Mouse (Mus musculus) small intestine, adult 2 months (tissue): ENCODE data around the gene Sost. TPM values are rescaled to one million over a fixed set of nuclear protein-coding genes. Genes with fewer than 3 reads are reported as not detected.

Experiments
- H3K27ac ChIP-seq: fragments of 200-500 bp; 2 replicates; pipeline ENCODE4 v1.5.1; 2012; ENCODE audit warnings: low read depth, low read length, control low read depth, inconsistent platforms; ENCODE audit not compliant: insufficient read depth
- H3K27me3 ChIP-seq: fragments of 200-500 bp; 2 replicates; pipeline ENCODE4 v1.6.1; 2012; ENCODE audit warnings: mild to moderate bottlenecking, moderate library complexity, low read length, inconsistent platforms; ENCODE audit not compliant: control insufficient read depth, insufficient read depth
- H3K36me3 ChIP-seq: fragments of 200-500 bp; 2 replicates; pipeline ENCODE4 v1.6.1; 2012; ENCODE audit warnings: mild to moderate bottlenecking, low read length, control low read depth, inconsistent platforms; ENCODE audit not compliant: control insufficient read depth, insufficient read depth
- H3K4me1 ChIP-seq: fragments of 200-500 bp; 2 replicates; pipeline ENCODE4 v1.6.1; 2012; ENCODE audit warnings: low read length, inconsistent platforms, mixed read lengths; ENCODE audit not compliant: control insufficient read depth, insufficient read depth, insufficient read length
- H3K4me3 ChIP-seq: fragments of 200-500 bp; 2 replicates; pipeline ENCODE4 v1.5.1; 2012; ENCODE audit warnings: low read depth, mild to moderate bottlenecking, control low read depth, inconsistent platforms, low read length, moderate library complexity
- CTCF ChIP-seq: fragments of 200-500 bp; IDR thresholded peaks from 2 replicates; pipeline ENCODE4 v1.5.1; 2012; ENCODE audit warnings: low read depth, mild to moderate bottlenecking, control low read depth, inconsistent platforms, low read length, moderate library complexity, mixed read lengths; ENCODE audit not compliant: insufficient replicate concordance, insufficient read length; ENCODE audit errors: extremely low read depth
- POLR2A ChIP-seq: fragments of 200-500 bp; IDR thresholded peaks from 2 replicates; pipeline ENCODE4 v1.6.1; 2012; ENCODE audit warnings: low read depth, mild to moderate bottlenecking, control low read depth, inconsistent platforms, low read length, moderate library complexity
- WGBS: fragments of 180-500 bp; shearing (Covaris S2); methylation state at CpG from one replicate; pipeline ENCODE4 v1.1.7; 2018; 5-methylcytosine and 5-hydroxymethylcytosine counted together
- polyA plus RNA-seq: library from polyadenylated mRNA; depleted of rRNA; stranded (reverse); fragments of >200 nt; gene quantifications from 2 replicates; pipeline ENCODE4 v1.2.3, GENCODE M21; 2012

Sost gene
- polyA plus RNA-seq, 1 experiment = not detected

DNA sequence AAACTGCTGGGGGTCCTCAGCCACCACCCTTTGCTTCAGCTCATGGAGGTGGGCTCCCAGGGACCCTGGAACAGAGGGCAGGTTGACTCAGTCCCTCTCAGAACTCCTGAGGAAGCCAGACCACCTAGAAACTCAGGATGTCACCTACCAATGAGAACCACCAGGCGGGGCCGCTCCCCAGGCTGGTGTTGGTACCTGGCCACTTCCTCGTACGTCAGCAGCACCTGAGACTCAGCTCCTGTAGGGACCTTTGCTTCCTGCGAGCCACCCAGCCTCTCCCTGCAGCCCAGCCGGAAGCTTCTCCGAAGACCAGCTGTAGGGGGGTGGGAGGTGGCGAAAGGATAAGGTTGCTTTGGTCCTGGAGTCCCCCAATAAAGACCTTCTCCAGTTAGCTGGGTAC lies 41.6 kb upstream of the Sost start:
- 62% methylated on average over 8 of the region's 8 CpGs for WGBS
- Histone ChIP-seq H3K4me3 (no peak overlapping the region), H3K27me3 (no peaks in the 10 kb centered on the region), H3K27ac (no peak overlapping the region), H3K36me3 (no peaks in the 10 kb centered on the region), H3K4me1 (peaks cover 12% of the 10 kb centered on the region; the same call in 1 of the 2 replicates)
- no peak for TF ChIP-seq POLR2A
- TF ChIP-seq CTCF = no peak

DNA sequence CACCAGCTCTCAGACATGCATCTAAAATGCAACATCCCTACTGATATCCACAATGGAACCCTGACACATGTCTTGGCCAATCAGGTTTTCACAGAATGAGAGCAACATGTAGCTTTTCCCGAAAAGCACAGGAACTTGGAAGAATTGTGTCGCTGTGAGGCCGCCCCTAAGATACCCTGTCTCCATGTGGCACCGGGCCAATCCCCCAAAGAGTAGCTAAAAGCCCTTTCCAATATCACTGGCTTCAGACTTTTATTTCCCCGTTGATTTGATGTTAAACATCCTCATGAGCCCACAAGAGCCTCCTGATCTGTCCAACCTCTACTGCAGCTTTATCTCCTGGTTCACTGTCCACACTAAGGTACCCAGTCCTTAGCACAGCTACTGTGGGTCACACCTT lies 39.9 kb upstream of the Sost start:
- 84% methylated on average over 5 of the region's 5 CpGs for WGBS
- no peaks in the 10 kb centered on the region for H3K36me3 ChIP-seq
- peaks cover 12% of the 10 kb centered on the region; the same call in 1 of the 2 replicates for H3K4me1 ChIP-seq
- no peak overlapping the region for H3K4me3 ChIP-seq
- H3K27me3 ChIP-seq = no peaks in the 10 kb centered on the region
- TF ChIP-seq CTCF = no peak
- no peak for TF ChIP-seq POLR2A
- H3K27ac ChIP-seq = no peak overlapping the region

GRCm38 (mm10) chr11:102006271-102006670 lies 39.5 kb upstream of the Sost start:
- Histone ChIP-seq H3K27me3 (no peaks in the 10 kb centered on the region), H3K27ac (no peak overlapping the region), H3K4me3 (no peak overlapping the region), H3K4me1 (peaks cover 12% of the 10 kb centered on the region; the same call in 1 of the 2 replicates), H3K36me3 (no peaks in the 10 kb centered on the region)
- 45% methylated on average over 9 of the region's 9 CpGs for WGBS
- no peak for TF ChIP-seq POLR2A
- TF ChIP-seq CTCF = no peak

DNA sequence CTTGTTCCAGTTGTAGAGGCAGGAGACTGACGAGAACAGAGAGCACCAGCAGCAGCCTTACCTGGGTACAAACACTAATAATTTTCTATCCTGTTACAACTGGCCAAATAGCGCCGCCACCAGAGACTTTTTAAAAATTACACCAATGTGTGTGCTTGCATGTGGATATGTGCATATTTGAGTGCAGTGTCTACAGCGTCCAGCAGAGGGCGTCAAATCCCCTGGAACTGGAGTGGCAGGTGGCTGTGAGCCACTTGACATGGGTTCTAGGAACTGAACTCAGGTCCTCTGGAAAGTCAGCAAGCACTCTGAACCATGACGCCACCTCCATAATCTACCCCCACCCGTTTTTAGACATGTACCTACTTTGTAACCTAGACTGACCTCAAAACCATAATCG lies 37.4 kb upstream of the Sost start:
- H3K4me1 ChIP-seq = peaks cover 12% of the 10 kb centered on the region; the same call in 1 of the 2 replicates
- TF ChIP-seq POLR2A (no peak), CTCF (peak; percentile 35; the same call in 1 of the 2 replicates)
- H3K4me3 ChIP-seq = no peak overlapping the region
- no peaks in the 10 kb centered on the region for H3K27me3 ChIP-seq
- H3K36me3 ChIP-seq = no peaks in the 10 kb centered on the region
- WGBS = 94% methylated on average over 8 of the region's 8 CpGs
- no peak overlapping the region for H3K27ac ChIP-seq

DNA sequence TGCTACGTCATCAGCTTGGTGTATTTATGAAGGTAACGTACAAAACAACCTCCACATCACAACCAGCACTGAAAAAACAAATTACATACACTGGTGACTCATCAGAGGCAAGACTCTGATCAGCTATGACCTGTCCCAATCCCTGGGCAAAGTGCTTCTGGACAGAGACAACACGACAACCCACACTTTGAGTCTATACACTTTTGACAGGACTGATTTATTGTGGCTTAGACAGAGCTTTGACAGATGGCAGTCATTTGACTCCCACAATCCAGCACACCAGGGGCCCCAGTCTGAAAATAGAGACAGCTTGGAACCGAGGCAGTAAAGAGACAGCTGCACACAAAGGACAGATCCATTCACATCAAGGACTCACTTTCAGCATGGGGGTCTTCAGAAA lies 32.7 kb upstream of the Sost start:
- no peaks in the 10 kb centered on the region for H3K36me3 ChIP-seq
- no peaks in the 10 kb centered on the region for H3K4me1 ChIP-seq
- H3K27ac ChIP-seq = no peak overlapping the region
- H3K27me3 ChIP-seq = no peaks in the 10 kb centered on the region
- no peak for TF ChIP-seq CTCF
- TF ChIP-seq POLR2A = no peak
- H3K4me3 ChIP-seq = no peak overlapping the region
- 59% methylated on average over 4 of the region's 4 CpGs for WGBS

DNA sequence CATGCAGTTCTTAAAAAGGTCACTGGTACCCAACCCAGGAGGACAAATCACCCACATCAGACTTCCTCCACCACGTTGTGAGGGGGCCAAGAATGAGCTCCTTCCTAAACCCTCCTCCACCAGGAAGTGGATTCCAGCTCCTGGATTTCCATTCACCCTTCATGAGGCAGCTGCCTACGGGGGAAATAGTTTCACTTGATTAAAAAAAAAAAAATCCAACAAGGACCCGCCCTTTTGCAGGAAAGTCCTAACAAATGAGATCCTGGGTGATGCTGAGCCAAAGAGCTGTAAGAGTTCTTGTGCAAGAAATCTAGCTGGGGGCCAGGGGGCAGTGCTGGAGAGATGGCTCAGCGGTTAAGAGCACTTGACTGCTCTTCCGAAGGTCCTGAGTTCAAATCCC lies 31.4 kb upstream of the Sost start:
- Histone ChIP-seq H3K27ac (no peak overlapping the region), H3K27me3 (no peaks in the 10 kb centered on the region), H3K36me3 (no peaks in the 10 kb centered on the region), H3K4me3 (no peak overlapping the region), H3K4me1 (no peaks in the 10 kb centered on the region)
- WGBS = 34% methylated on average over 5 of the region's 5 CpGs
- TF ChIP-seq POLR2A = no peak
- TF ChIP-seq CTCF = no peak

- TF ChIP-seq POLR2A (no peak), CTCF (no peak)
- Histone ChIP-seq H3K27ac (no peak overlapping the region), H3K4me3 (no peak overlapping the region), H3K36me3 (no peaks in the 10 kb centered on the region), H3K27me3 (no peaks in the 10 kb centered on the region), H3K4me1 (no peaks in the 10 kb centered on the region)
- WGBS = 91% methylated on average over 7 of the region's 7 CpGs
Observed at GRCm38 (mm10) chr11:101995938-101996337, 29.1 kb upstream of the Sost start.

DNA sequence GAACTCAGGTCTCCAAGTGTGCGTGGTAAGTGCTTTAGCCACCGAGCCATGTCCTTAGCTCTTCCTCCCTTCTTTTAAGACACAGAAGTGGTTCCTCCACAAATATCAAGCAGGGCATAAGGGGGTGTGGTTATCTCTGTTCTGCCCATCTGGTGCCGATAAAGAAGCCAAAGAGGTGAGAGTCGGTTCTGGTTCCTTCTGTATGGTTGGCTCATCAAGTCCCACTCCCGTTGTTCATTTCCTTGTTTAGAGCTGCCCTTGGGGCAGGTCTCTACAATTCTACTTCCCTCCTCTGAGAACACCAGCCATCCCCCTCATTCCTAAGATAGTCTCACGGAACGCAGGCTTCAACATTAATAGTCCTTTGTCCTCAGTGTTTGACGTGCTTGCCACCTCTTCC lies 27.3 kb upstream of the Sost start:
- no peaks in the 10 kb centered on the region for H3K36me3 ChIP-seq
- no peak overlapping the region for H3K27ac ChIP-seq
- H3K4me3 ChIP-seq = no peak overlapping the region
- no peaks in the 10 kb centered on the region for H3K27me3 ChIP-seq
- no peaks in the 10 kb centered on the region for H3K4me1 ChIP-seq
- 57% methylated on average over 8 of the region's 8 CpGs for WGBS
- TF ChIP-seq CTCF (no peak), POLR2A (no peak)
